Mouse (Mus musculus): ENCODE data around the gene Mybpc2. TPM values are rescaled to one million over a fixed set of nuclear protein-coding genes. Genes with fewer than 3 reads are reported as not detected.

The Mybpc2 gene
- polyA plus RNA-seq, 1 experiment from 2014 or later = not detected

- peaks cover 22% of the 10 kb centered on the region for H3K36me3 ChIP-seq
- WGBS (ENCODE audit: insufficient replicate concordance) = 44% methylated on average over 6 of the region's 6 CpGs
- peaks cover 40% of the 10 kb centered on the region for H3K27me3 ChIP-seq (replicated peaks)
- H3K4me3 ChIP-seq = no peak overlapping the region
- H3K27ac ChIP-seq = peak overlapping the region; percentile 96
- H3K9me3 ChIP-seq (replicated peaks) = no peaks in the 10 kb centered on the region
- peaks cover 72% of the 10 kb centered on the region for H3K4me1 ChIP-seq
- H3K4me2 ChIP-seq = no peak overlapping the region
- 0 out of 2 replicates have a peak overlapping the region, but pooled peaks have one; percentile 7 for H3K9ac ChIP-seq
- ATAC-seq = no peak
These were observed 52.4 kb downstream of the Mybpc2 start for GRCm38 (mm10) chr7:44471880-44472557.

GRCm38 (mm10) chr7:44470696-44471612 lies 53.5 kb downstream of the Mybpc2 start:
- H3K27ac ChIP-seq = peak overlapping the region; percentile 96
- H3K4me1 ChIP-seq = peaks cover 83% of the 10 kb centered on the region
- H3K4me3 ChIP-seq = peak overlapping the region; percentile 85
- no peaks in the 10 kb centered on the region for H3K9me3 ChIP-seq (replicated peaks)
- peak overlapping the region; percentile 90 for H3K9ac ChIP-seq
- peaks cover 22% of the 10 kb centered on the region for H3K36me3 ChIP-seq
- ATAC-seq = no peak
- H3K4me2 ChIP-seq = peak overlapping the region; percentile 88
- H3K27me3 ChIP-seq (replicated peaks) = peaks cover 33% of the 10 kb centered on the region
- 77% methylated on average over 16 of the region's 16 CpGs for WGBS (ENCODE audit: insufficient replicate concordance)

GRCm38 (mm10) chr7:44469677-44470675 lies 54.5 kb downstream of the Mybpc2 start:
- peak; percentile 67 for ATAC-seq
- Histone ChIP-seq H3K27ac (peak overlapping the region; percentile 96), H3K9ac (peak overlapping the region; percentile 90), H3K36me3 (peaks cover 22% of the 10 kb centered on the region), H3K27me3 (replicated peaks) (peaks cover 31% of the 10 kb centered on the region), H3K4me3 (peak overlapping the region; percentile 85), H3K4me2 (peak overlapping the region; percentile 88), H3K9me3 (replicated peaks) (no peaks in the 10 kb centered on the region), H3K4me1 (peaks cover 92% of the 10 kb centered on the region)
- 48% methylated on average over 16 of the region's 16 CpGs for WGBS (ENCODE audit: insufficient replicate concordance)

- WGBS (ENCODE audit: insufficient replicate concordance) = 45% methylated on average over 15 of the region's 15 CpGs
- Histone ChIP-seq H3K4me3 (peak overlapping the region; percentile 85), H3K27ac (peak overlapping the region; percentile 96), H3K36me3 (peaks cover 22% of the 10 kb centered on the region), H3K4me2 (peak overlapping the region; percentile 88), H3K9me3 (replicated peaks) (no peaks in the 10 kb centered on the region), H3K27me3 (replicated peaks) (peaks cover 31% of the 10 kb centered on the region), H3K9ac (peak overlapping the region; percentile 90), H3K4me1 (peaks cover 94% of the 10 kb centered on the region)
- peak; percentile 40 for ATAC-seq
These were observed 55.7 kb downstream of the Mybpc2 start for GRCm38 (mm10) chr7:44468644-44469285.

- peak within 1 kb of the TSS; percentile 96 for H3K27ac ChIP-seq
These were observed 56.5 kb downstream of the Mybpc2 start, which contains the start of gene Josd2 for GRCm38 (mm10) chr7:44467811-44468411. Gene Josd2, plus strand, starts transcription at chr7:44467980.

GRCm38 (mm10) chr7:44466888-44467311 lies 57.6 kb downstream of the Mybpc2 start:
- Histone ChIP-seq H3K4me2 (peak overlapping the region; percentile 88), H3K36me3 (peaks cover 22% of the 10 kb centered on the region), H3K9ac (0 out of 2 replicates have a peak overlapping the region, but pooled peaks have one; percentile 35), H3K27ac (peak overlapping the region; percentile 65), H3K27me3 (replicated peaks) (peaks cover 42% of the 10 kb centered on the region), H3K9me3 (replicated peaks) (no peaks in the 10 kb centered on the region), H3K4me3 (0 out of 2 replicates have a peak overlapping the region, but pooled peaks have one; percentile 85), H3K4me1 (peaks cover 90% of the 10 kb centered on the region)
- no peak for ATAC-seq
- WGBS (ENCODE audit: insufficient replicate concordance) = 79% methylated on average over 16 of the region's 16 CpGs

More at GRCm38 (mm10) chr7:44467811-44468411, 56.5 kb downstream of the Mybpc2 start, which contains the start of gene Josd2:
- Histone ChIP-seq H3K9ac (peak within 1 kb of the TSS; percentile 90), H3K4me1 (peaks cover 92% of the 10 kb centered on the region), H3K4me3 (peak within 1 kb of the TSS; percentile 85), H3K27me3 (replicated peaks) (peaks cover 32% of the 10 kb centered on the region), H3K9me3 (replicated peaks) (no peaks in the 10 kb centered on the region), H3K4me2 (peak within 1 kb of the TSS; percentile 88), H3K36me3 (peaks cover 22% of the 10 kb centered on the region)
- under 1% methylated on average over 42 of the region's 42 CpGs for WGBS (ENCODE audit: insufficient replicate concordance)
- peak; percentile 85 for ATAC-seq

GRCm38 (mm10) chr7:44466006-44466887 lies 58.2 kb downstream of the Mybpc2 start:
- Histone ChIP-seq H3K27ac (0 out of 2 replicates have a peak overlapping the region, but pooled peaks have one; percentile 33), H3K9ac (0 out of 2 replicates have a peak overlapping the region, but pooled peaks have one; percentile 35), H3K36me3 (peaks cover 18% of the 10 kb centered on the region), H3K4me1 (peaks cover 84% of the 10 kb centered on the region), H3K4me2 (peak overlapping the region; percentile 24), H3K27me3 (replicated peaks) (peaks cover 49% of the 10 kb centered on the region), H3K9me3 (replicated peaks) (no peaks in the 10 kb centered on the region), H3K4me3 (no peak overlapping the region)
- 74% methylated on average over 10 of the region's 10 CpGs for WGBS (ENCODE audit: insufficient replicate concordance)
- ATAC-seq = no peak

GRCm38 (mm10) chr7:44465111-44465510 lies 59.3 kb downstream of the Mybpc2 start, which contains the start of gene Aspdh:
Gene Aspdh, plus strand, starts transcription at chr7:44465391.
- H3K4me3 ChIP-seq = no peak within 1 kb of the TSS
- H3K27ac ChIP-seq = peak within 1 kb of the TSS; percentile 48; the same call in 1 of the 2 replicates
- H3K9ac ChIP-seq = peak within 1 kb of the TSS; percentile 48
- WGBS (ENCODE audit: insufficient replicate concordance) = 74% methylated on average over 2 of the region's 2 CpGs
- peaks cover 60% of the 10 kb centered on the region for H3K27me3 ChIP-seq (replicated peaks)
- H3K9me3 ChIP-seq (replicated peaks) = no peaks in the 10 kb centered on the region
- peaks cover 73% of the 10 kb centered on the region for H3K4me1 ChIP-seq
- peak within 1 kb of the TSS; percentile 39 for H3K4me2 ChIP-seq
- peaks cover 7% of the 10 kb centered on the region; the same call in 1 of the 2 replicates for H3K36me3 ChIP-seq
- ATAC-seq = no peak

GRCm38 (mm10) chr7:44464511-44464910 lies 59.9 kb downstream of the Mybpc2 start:
- Histone ChIP-seq H3K4me1 (peaks cover 67% of the 10 kb centered on the region), H3K36me3 (peaks cover 7% of the 10 kb centered on the region; the same call in 1 of the 2 replicates), H3K4me3 (no peak overlapping the region), H3K9me3 (replicated peaks) (no peaks in the 10 kb centered on the region), H3K9ac (peak overlapping the region; percentile 48), H3K27me3 (replicated peaks) (peaks cover 66% of the 10 kb centered on the region), H3K27ac (peak overlapping the region; percentile 48; the same call in 1 of the 2 replicates), H3K4me2 (peak overlapping the region; percentile 39)
- 33% methylated on average over 4 of the region's 4 CpGs for WGBS (ENCODE audit: insufficient replicate concordance)
- ATAC-seq = no peak

Measured in liver, embryonic 12.5 days (tissue).